Mouse (Mus musculus): Measurements from ENCODE around the gene Scamp5. TPM values are rescaled to one million over a fixed set of nuclear protein-coding genes. Genes with fewer than 3 reads are reported as not detected.

The Scamp5 gene
- polyA plus RNA-seq, 1 experiment = 7.5 TPM

DNA sequence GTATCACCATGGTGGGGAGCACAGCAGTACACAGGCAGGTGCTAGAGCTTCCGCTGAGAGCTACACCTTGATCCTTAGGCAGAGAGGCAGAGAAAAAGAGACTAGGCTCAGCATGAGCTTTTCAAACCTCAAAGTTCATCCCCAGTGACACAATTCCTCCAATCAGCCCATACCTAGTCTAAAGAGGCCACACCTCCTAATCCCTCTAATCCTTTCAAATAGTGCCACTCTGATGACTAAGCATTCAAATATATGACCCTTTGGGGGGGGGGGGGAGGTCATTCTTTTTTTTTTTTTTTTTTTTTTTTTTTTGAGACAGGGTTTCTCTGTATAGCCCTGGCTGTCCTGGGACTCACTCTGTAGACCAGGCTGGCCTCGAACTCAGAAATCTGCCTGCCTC is 69.1 kb downstream of the Scamp5 start:
- 88% methylated on average over 2 of the region's 2 CpGs for WGBS
- H3K27ac ChIP-seq (ENCODE audit: control insufficient read depth, insufficient read depth, low read depth, low read length, poor library complexity) = no peak overlapping the region
- no peaks in the 10 kb centered on the region for H3K4me1 ChIP-seq (ENCODE audit: control insufficient read depth, insufficient read depth, low read length)
- H3K4me3 ChIP-seq (replicated peaks; ENCODE audit: control insufficient read depth, low read depth, low read length) = no peak overlapping the region
- TF ChIP-seq POLR2A (IDR thresholded peaks at IDR 0.05; ENCODE audit: borderline replicate concordance, control insufficient read depth, low read depth, low read length) (no peak), CTCF (IDR thresholded peaks at IDR 0.05; ENCODE audit: control insufficient read depth, insufficient read depth, low read length) (no peak)

DNA sequence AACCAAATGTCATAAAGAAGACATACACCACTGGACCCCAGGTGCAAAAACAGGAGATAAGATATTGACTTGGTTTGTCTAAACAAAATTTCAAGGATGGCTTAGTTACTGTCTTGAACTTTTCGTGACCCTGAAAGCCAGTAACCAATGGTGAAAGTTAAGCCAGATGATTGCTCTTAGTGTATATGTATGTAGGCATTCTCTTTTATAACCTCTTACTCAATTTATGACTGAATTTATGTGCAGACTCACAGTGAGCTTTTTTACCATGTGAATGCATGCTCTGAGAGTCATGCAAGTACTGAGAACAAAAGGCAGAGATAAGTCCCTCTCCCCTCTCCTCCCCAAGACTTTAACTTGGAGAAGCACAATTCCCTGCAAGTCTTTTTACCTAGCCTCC is 75.0 kb downstream of the Scamp5 start:
- H3K4me1 ChIP-seq (ENCODE audit: control insufficient read depth, insufficient read depth, low read length) = no peaks in the 10 kb centered on the region
- TF ChIP-seq POLR2A (IDR thresholded peaks at IDR 0.05; ENCODE audit: borderline replicate concordance, control insufficient read depth, low read depth, low read length) (no peak), CTCF (IDR thresholded peaks at IDR 0.05; ENCODE audit: control insufficient read depth, insufficient read depth, low read length) (no peak)
- 89% methylated on average over 1 of the region's 1 CpGs for WGBS
- H3K4me3 ChIP-seq (replicated peaks; ENCODE audit: control insufficient read depth, low read depth, low read length) = no peak overlapping the region
- no peak overlapping the region for H3K27ac ChIP-seq (ENCODE audit: control insufficient read depth, insufficient read depth, low read depth, low read length, poor library complexity)

Other genes starting within 250 kb of the Scamp5 start
- gene Trcg1, start 231.5 kb downstream of the Scamp5 start, polyA plus RNA-seq (2011; ENCODE audit: insufficient read depth, insufficient read length, low replicate concordance, missing spikeins) = not detected in 2 replicates
- 31.0 and 34.4 TPM in 2 replicates for gene 1700017B05Rik, start 205.4 kb downstream of the Scamp5 start, polyA plus RNA-seq (2011; ENCODE audit: insufficient read depth, insufficient read length, low replicate concordance, missing spikeins)
- 31.1 and 49.4 TPM in 2 replicates for gene Ppcdc, start 27.9 kb downstream of the Scamp5 start, polyA plus RNA-seq (2011; ENCODE audit: insufficient read depth, insufficient read length, low replicate concordance, missing spikeins)
- gene Rpp25, start 36.0 kb upstream of the Scamp5 start, polyA plus RNA-seq (2011; ENCODE audit: insufficient read depth, insufficient read length, low replicate concordance, missing spikeins) = 8.2 TPM in 1 of 2 replicates, not detected in the other
- gene Cox5a, start 53.2 kb upstream of the Scamp5 start, polyA plus RNA-seq (2011; ENCODE audit: insufficient read depth, insufficient read length, low replicate concordance, missing spikeins) = 158 and 215 TPM in 2 replicates
- gene Fam219b, start 69.5 kb upstream of the Scamp5 start, polyA plus RNA-seq (2011; ENCODE audit: insufficient read depth, insufficient read length, low replicate concordance, missing spikeins) = 8.4 and 10.3 TPM in 2 replicates
- gene Mpi, start 84.7 kb upstream of the Scamp5 start, polyA plus RNA-seq (2011; ENCODE audit: insufficient read depth, insufficient read length, low replicate concordance, missing spikeins) = 11.7 and 17.8 TPM in 2 replicates
- 21.3 and 46.4 TPM in 2 replicates for gene Scamp2, start 92.9 kb upstream of the Scamp5 start, polyA plus RNA-seq (2011; ENCODE audit: insufficient read depth, insufficient read length, low replicate concordance, missing spikeins)
- 17.8 and 35.6 TPM in 2 replicates for gene Ulk3, start 121.4 kb upstream of the Scamp5 start, polyA plus RNA-seq (2011; ENCODE audit: insufficient read depth, insufficient read length, low replicate concordance, missing spikeins)
- not detected in 2 replicates for gene Cplx3, start 138.2 kb upstream of the Scamp5 start, polyA plus RNA-seq (2011; ENCODE audit: insufficient read depth, insufficient read length, low replicate concordance, missing spikeins)
- 0.65 TPM in 1 of 2 replicates, not detected in the other for gene Lman1l, start 152.7 kb upstream of the Scamp5 start, polyA plus RNA-seq (2011; ENCODE audit: insufficient read depth, insufficient read length, low replicate concordance, missing spikeins)
- gene Csk, start 185.6 kb upstream of the Scamp5 start, polyA plus RNA-seq (2011; ENCODE audit: insufficient read depth, insufficient read length, low replicate concordance, missing spikeins) = 45.4 and 99.8 TPM in 2 replicates
- 1.5 and 9.3 TPM in 2 replicates for gene Cyp1a2, start 215.6 kb upstream of the Scamp5 start, polyA plus RNA-seq (2011; ENCODE audit: insufficient read depth, insufficient read length, low replicate concordance, missing spikeins)
- gene Cyp1a1, start 219.9 kb upstream of the Scamp5 start, polyA plus RNA-seq (2011; ENCODE audit: insufficient read depth, insufficient read length, low replicate concordance, missing spikeins) = not detected in 2 replicates
- 8.3 and 9.1 TPM in 2 replicates for gene Edc3, start 240.5 kb upstream of the Scamp5 start, polyA plus RNA-seq (2011; ENCODE audit: insufficient read depth, insufficient read length, low replicate concordance, missing spikeins)